Mouse (Mus musculus) cerebellum, adult 9-11 months (tissue): ENCODE data around the gene Zfp202.
A peak's percentile ranks its signal among the peaks of the same experiment; 100 is the strongest.
"Not testable (repeated sequence)": the region's sequence is repeated elsewhere in the genome, so short reads cannot be mapped to it uniquely, and the experiment has no call there.

ENCODE experiments used
- DNase-seq: peaks from one replicate; pipeline ENCODE4 v3.0.0; 2022

The Zfp202 gene

DNA sequence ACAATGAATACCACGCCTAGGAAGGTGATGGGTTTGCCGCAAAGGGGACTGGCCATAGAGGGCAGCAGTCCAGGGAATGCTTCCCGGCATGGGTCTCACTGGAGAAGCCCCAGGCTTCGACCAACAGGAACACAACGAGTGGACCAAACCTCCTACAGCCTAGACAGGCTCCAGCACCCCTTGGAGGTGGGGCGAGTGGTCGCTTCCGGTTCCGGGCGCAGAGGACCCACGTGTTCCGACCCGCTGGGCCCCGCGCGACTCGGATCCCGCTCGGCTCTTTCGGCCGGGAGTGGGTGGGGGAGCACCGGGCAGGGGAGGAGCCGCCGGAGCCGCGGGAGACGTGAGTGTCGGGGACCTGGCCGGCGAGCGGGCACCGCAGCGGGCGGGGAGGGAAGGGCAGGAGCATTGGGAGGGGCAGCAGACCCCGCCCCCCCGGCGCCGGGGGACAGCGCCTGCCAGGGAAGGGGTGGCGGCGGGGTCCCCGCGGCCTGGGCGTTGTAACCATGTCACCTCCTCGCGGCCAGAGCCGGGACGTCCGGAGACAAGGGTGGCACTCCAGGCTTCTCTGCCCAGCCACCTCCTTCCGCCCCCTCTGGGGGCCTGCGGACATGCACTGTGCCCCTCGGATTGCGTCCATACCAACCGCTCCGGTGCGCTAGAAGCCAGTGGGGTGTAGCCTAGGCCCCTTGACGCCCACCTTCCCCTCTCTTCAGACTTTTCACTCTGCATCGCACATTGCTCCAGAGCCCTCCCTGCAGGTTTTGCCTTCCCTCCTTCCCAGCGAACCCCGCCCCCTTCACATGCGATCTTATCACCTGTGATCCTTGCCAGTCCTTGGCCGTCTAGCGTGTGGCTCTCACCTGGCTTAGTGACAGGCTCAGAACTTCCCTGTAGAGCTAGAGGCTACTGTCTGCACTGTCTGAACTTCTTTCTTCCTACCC lies at the start of gene Zfp202:
Gene Zfp202, plus strand, starts transcription at position 219 of the 941 bp plus-strand sequence.
- peak; percentile 87 for DNase-seq

DNA sequence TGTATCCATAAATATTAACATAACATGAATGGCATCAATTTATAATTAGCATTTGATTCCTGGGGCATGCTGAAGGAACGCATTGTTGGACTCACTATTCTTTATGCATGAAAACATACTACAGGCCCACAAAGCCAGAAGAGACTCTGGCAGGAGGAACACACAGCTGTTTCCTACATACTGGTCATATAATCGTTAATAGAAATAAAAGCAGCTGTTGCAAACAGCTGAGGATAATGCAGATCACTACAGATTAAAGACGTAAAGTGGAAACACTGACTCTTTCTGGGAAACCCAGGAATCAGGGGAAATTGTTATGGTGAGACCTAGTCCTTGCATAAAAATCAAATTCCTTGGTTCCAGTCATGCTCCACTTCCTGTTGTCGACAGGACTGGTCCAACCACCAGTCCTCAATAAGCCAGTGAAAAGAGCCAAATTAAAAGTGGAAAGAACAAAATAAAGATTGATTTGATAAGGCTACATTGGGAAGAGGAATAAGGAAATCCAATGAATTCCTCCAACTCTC lies 36.9 kb upstream of the Zfp202 start:
- DNase-seq: no peak

- DNase-seq: no peak
These were observed 25.7 kb upstream of the Zfp202 start for GRCm38 (mm10) chr9:40166446-40166845.

- DNase-seq: no peak
These were observed 15.1 kb upstream of the Zfp202 start for GRCm38 (mm10) chr9:40177017-40177416.

- DNase-seq: no peak
These were observed 11.5 kb upstream of the Zfp202 start, which contains the start of gene Olfr986 for GRCm38 (mm10) chr9:40180620-40181019. Gene Olfr986 (plus strand): TSS chr9:40180920.

DNA sequence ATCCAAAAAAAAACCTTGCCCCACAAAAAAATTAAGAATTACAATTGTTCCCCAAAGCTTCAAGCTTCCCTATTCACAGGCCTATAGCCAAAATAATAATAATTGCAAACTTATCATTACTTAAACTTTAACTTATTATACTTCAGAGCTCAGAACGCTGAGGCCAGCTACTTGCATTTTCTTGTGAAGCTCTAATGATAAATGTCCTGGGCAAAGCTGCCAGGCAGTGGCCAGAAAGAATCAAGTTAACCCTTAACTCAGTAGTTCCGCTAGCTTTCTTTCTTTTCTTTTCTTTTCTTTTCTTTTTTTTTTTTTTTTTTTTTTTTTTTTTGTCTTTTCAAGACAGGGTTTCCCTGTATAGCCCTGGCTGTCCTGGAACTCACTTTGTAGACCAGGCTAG lies 7.0 kb upstream of the Zfp202 start:
- not testable (repeated sequence) for DNase-seq

DNA sequence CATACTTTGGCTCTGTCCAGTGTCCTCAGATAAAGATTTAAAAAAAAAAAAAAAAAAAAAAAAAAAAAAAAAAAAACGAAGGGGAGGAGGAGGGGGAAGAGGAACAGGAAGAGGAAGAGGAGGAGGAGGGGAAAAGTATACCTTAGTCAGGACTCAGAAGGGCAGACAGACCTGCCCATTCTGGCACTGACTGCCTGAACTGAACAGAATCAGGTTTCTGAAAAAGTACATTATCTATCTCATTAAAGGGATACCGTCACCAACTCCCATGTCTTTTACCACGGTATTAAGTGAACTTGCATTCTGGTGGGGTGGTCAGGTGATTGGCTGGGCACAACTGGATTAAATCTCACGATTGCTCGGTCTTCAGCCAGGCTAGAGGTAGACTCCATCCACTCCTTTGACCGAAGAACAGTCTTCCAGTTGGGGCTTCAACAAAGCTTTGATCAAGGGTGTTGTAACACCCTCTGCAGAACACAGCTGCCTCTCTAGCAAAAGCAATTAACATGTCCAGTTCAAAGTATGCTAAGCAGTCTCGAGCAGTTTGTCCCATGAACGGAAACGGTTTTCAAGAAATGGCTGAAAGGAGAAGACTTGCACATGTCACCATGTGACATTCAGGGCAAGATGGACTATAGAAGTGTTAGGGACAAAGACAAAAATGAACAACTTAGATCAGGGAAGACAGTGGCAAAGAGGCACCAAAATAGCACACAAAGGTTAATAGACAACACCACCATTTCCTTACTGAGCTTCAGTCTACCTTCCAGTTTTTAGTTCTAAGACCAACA lies 835 bp upstream of the Zfp202 start:
- DNase-seq: no peak

- DNase-seq: no peak
These were observed 3.9 kb downstream of the Zfp202 start for GRCm38 (mm10) chr9:40195981-40196380.

DNA sequence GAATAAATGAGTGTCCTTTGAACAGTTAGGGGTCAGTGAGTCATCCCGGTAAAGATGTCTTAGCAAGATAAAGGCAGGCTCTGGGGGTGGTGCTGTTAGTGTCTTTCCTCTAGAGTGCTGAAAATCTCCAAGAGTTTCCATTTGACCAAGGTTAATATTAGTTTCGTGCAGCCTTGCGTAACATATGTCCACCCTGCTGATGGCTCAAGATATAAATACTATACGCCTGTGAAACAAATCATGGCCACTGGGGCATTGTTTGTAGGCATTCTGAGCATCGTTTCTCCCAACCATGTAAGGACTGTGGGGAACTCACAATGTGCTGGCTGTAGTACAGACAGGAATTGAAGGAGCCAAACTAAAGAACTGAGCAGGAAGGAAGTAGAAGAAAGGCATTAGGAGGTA lies 14.4 kb downstream of the Zfp202 start:
- no peak for DNase-seq

GRCm38 (mm10) chr9:40210744-40211143 lies 18.6 kb downstream of the Zfp202 start:
- no peak for DNase-seq

DNA sequence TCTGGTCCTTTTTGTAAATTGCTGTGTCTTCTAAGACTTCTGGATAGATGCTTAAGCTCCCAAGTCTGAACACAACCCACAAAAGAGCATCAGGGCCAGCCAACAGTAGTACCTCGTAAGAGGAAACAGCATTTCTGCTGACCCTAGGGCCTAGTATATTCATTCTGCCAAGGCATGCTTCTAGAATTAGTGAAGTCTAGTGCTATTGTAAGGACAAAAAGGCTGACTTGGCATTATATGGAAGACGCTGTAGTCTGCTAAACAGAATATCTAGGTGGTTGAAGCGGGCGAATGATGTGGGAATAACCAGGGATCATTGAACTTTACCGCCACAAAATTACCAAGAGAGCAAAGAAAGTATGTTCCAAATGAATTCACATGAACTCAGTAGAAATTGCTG lies 21.9 kb downstream of the Zfp202 start:
- no peak for DNase-seq

GRCm38 (mm10) chr9:40216651-40217050 lies 24.5 kb downstream of the Zfp202 start:
- no peak for DNase-seq

- no peak for DNase-seq
These were observed 32.2 kb downstream of the Zfp202 start for GRCm38 (mm10) chr9:40224289-40224688.

DNA sequence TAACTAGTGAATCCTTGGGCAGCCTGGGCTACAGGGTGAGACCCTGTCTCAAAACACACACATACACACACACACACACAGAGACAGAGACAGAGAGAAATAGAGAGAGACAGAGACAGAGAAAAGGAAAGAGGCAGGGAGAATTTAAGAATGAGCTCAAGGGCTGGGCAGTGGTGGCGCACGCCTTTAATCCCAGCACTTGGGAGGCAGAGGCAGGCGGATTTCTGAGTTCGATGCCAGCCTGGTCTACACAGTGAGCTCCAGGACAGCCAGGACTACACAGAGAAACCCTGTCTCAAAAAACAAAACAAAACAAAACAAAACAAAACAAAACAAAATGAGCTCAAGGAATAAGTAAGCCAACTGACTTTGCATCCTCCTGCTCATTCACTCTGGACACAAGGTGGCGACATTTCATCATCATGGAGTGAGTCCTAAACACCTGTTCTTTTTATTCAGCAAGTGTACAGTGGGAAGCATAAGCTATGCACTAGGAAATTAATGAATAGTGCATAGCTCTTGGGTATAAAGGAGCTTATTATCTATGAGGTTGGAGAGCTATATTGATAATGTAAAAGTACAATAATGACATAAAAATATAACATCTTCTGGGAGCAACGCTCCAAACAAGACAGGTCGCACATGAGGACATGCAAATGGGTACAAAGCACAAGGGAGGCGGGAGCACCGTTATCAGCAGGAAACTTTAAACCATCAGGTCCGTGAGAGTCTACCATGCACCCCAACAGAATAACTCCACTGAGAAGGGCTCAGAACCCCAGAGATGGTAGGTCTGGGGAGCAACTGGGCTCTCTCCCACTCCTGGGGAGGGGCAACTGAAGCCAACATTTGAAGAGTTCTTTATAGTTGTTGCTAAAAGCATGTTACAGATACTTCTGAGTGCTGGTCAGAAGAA lies 36.0 kb downstream of the Zfp202 start:
- DNase-seq: peak; percentile 28

- no peak for DNase-seq
These were observed 36.8 kb downstream of the Zfp202 start for GRCm38 (mm10) chr9:40228804-40229331.

DNA sequence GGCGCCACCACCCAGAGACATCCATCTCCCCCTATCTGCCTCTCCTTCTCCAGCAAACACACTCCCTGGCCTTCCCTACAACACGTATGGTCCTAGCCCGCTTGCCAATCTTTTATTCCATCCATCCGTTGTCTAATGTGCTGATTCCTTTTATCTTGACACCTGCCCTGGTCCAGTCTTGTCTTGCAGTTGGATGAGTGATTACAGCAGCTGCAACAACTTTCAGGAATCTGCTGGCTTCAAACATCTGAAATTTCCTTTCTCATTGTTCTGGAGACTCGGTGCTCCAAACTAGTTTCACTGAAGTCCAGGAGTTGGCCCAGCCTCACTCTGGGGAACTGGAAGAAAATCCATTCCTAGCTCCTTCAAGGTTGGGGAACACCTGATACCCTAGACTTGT lies 37.4 kb downstream of the Zfp202 start:
- no peak for DNase-seq

DNA sequence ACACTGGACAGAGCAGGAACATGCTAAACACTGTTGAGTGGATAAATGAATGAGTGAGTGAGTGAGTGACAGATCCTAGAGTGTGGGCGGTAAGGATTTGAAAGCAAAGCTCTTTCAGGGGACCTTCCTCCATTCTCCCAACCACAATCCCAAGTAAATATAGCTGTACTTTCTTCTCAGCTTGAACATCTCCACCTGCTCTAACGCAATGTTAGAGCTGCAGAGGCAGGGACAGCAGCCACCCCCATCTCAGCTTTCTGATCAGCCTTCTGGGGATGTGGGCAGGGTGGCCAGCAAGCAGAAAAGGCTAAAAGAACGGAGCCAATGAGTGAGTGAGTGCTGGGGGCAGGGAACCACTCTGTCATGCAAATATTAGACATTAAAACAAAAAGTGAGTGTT lies 38.9 kb downstream of the Zfp202 start:
- no peak for DNase-seq

DNA sequence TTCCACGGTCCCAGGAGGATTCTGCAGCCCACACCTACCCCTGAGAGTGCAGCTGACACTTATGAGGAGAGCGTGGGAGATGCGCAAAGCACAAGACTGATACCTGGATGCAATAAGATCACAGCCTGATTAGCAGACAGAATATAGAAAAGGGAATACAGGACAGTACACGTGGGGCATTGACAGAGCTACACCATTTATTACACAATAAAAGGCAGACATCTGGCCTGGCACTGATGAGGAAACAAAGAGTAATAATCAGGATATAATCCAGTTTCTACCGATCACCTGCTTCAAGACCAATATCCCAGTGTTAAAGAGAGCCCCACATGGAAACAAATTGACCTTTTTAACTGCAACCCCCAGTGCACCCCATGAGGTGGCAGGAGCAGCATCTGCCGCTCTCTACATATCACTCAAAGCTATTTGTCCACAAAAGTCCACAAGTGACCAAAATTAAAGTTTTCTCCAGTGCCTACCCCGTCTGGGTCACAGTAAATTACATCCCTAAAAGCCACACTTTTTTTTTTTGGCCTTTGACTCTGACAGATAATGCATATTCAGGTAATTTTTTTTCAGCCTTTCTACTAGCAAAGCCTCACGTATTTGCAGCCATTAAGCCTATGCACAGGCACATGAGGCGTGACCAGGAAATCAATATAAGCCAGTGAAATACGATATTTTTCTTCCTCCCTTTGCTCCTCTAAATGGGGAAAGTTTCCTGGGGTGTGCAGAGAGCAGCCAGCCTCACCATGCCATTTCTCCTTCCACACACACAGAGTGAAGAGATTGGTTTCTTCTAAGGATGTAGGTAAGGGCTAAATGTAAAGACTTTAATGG lies 42.3 kb downstream of the Zfp202 start:
- no peak for DNase-seq

DNA sequence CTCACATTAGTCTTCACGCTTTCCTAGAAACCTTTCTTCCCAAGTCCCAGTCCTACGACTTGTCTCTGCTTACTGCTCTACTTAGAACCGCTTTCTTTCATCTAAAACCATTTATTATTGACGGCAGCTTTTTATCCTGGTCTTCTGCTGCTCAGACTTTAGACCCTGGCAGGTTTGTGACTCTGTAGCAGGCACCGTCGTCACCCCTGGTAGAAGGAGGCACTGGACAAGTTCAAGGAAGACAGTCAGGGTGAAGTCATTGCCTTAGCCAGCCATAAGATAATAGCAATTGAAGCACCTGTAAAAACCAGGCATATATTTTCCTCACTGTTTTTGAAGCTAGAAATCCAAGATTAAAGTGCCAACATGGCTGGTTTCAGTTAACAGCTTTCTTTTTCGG lies 43.1 kb downstream of the Zfp202 start:
- no peak for DNase-seq

DNA sequence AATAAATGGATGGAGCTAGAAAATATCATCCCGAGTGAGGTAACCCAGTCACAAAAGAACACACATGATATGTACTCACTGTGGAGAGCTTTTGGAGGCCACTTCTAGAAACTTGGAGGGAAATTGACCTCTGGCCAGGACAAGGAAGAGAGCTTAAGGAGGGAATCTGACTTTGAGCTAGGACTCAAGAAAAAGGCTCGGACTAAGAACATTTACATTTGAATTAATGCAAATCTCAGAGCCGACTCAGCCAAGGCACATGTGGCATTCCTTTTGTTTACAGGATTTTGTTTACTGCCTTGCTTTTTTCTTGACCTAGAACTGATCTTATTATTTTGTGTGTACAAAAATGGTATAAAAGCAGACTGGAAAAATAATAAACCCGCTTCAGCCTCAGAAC lies 47.6 kb downstream of the Zfp202 start:
- no peak for DNase-seq

- DNase-seq: no peak
These were observed 48.2 kb downstream of the Zfp202 start for GRCm38 (mm10) chr9:40240311-40240710.
